Mouse (Mus musculus) layer of hippocampus, adult 6 months (tissue): ENCODE measurements around the gene Dhx16. TPM values are rescaled to one million over a fixed set of nuclear protein-coding genes. Genes with fewer than 3 reads are reported as not detected.

Experiments used
- long read RNA-seq, 2 experiments: library from polyadenylated mRNA; unstranded; transcript quantifications; one replicate each; pipeline ENCODE4 v2.0.0; 2019 to 2020
- microRNA-seq: library from miRNA; unstranded; fragments of <30 nt; microRNA quantifications from one replicate; pipeline ENCODE4 v1.2.0, GENCODE M21; 2020
- polyA plus RNA-seq: library from polyadenylated mRNA; unstranded; fragments of <200 nt; fragmentation: Nextera tagmentation; gene quantifications from 2 replicates; pipeline ENCODE4 v1.2.3, GENCODE M21; 2021

The Dhx16 gene
- 8.7 and 8.9 TPM in 2 replicates for polyA plus RNA-seq
- long read RNA-seq, experiment 1, transcript Dhx16-201 (20 exons, 3,351 nt) = major isoform, 12 of 16 reads
- long read RNA-seq, experiment 1, partial matches to known transcripts = 3 of 16 reads
- long read RNA-seq, experiment 1, other reads (novel, unspliced or antisense) = 0 of 16 reads
- long read RNA-seq, experiment 2, transcript Dhx16-201 (20 exons, 3,351 nt) = major isoform, 95 of 126 reads
- long read RNA-seq, experiment 2, partial matches to known transcripts = 10 of 126 reads
- long read RNA-seq, experiment 2, other reads (novel, unspliced or antisense) = 19 of 126 reads

GRCm38 (mm10) chr17:35879245-35880057 lies at the start of gene Dhx16:
Gene Dhx16 (plus strand): TSS chr17:35879819.

GRCm38 (mm10) chr17:35838122-35838544 lies 41.5 kb upstream of the Dhx16 start, which contains the start of gene Tubb5:
Gene Tubb5 (minus strand): TSS chr17:35838306.

GRCm38 (mm10) chr17:35841076-35841950 lies 38.3 kb upstream of the Dhx16 start, which contains the start of gene Mdc1:
Gene Mdc1 (plus strand): TSS chr17:35841515.

GRCm38 (mm10) chr17:35861198-35861857 lies 18.3 kb upstream of the Dhx16 start, which contains the start of gene Nrm:
Gene Nrm (plus strand): TSS chr17:35861318.

GRCm38 (mm10) chr17:35865481-35866280 lies 13.9 kb upstream of the Dhx16 start, which contains the start of gene Ppp1r18:
Gene Ppp1r18 (plus strand): TSS chr17:35865593.

GRCm38 (mm10) chr17:35896781-35897643 lies 17.4 kb downstream of the Dhx16 start, which contains the start of gene 2310061I04Rik:
Gene 2310061I04Rik (minus strand): TSS chr17:35897431.

GRCm38 (mm10) chr17:35909919-35910369 lies 30.3 kb downstream of the Dhx16 start, which contains the start of gene Atat1:
Gene Atat1 (minus strand): TSS chr17:35910075.

GRCm38 (mm10) chr17:35916297-35917142 lies 36.9 kb downstream of the Dhx16 start, which contains the start of the genes Mrps18b and Ppp1r10:
Gene Mrps18b (minus strand): TSS chr17:35916389.
Gene Ppp1r10 (plus strand): TSS chr17:35916434.

Small RNA genes lying within 50 kb of the gene (microRNA-seq; reads per million reads assigned to microRNA genes)
- gene Gm28033 (not detected), gene Mir1894 (0.86 reads per million)

Other genes with a start within 250 kb of the Dhx16 start
- not detected in 2 replicates for gene Mucl3, start 236.1 kb upstream of the Dhx16 start, polyA plus RNA-seq
- 2.7 and 3.8 TPM in 2 replicates for gene Vars2, start 212.2 kb upstream of the Dhx16 start, polyA plus RNA-seq
- 28.3 and 28.8 TPM in 2 replicates for gene Gtf2h4, start 206.1 kb upstream of the Dhx16 start, polyA plus RNA-seq
- gene Ddr1, start 175.2 kb upstream of the Dhx16 start, polyA plus RNA-seq = 19.8 and 22.8 TPM in 2 replicates
- gene Ier3, start 58.1 kb upstream of the Dhx16 start, polyA plus RNA-seq = 6.3 and 7.1 TPM in 2 replicates
- gene Flot1, start 56.6 kb upstream of the Dhx16 start, polyA plus RNA-seq = 109 and 126 TPM in 2 replicates
- 614 and 636 TPM in 2 replicates for gene Tubb5, start 41.5 kb upstream of the Dhx16 start, polyA plus RNA-seq
- 1.6 and 3.2 TPM in 2 replicates for gene Mdc1, start 38.3 kb upstream of the Dhx16 start, polyA plus RNA-seq
- 3.1 and 3.5 TPM in 2 replicates for gene Nrm, start 18.5 kb upstream of the Dhx16 start, polyA plus RNA-seq
- 1.6 and 1.8 TPM in 2 replicates for gene Ppp1r18, start 14.2 kb upstream of the Dhx16 start, polyA plus RNA-seq
- gene 2310061I04Rik, start 17.6 kb downstream of the Dhx16 start, polyA plus RNA-seq = 57.1 and 72.3 TPM in 2 replicates
- gene Atat1, start 30.3 kb downstream of the Dhx16 start, polyA plus RNA-seq = 47.2 and 55.1 TPM in 2 replicates
- gene Mrps18b, start 36.6 kb downstream of the Dhx16 start, polyA plus RNA-seq = 63.7 and 64.4 TPM in 2 replicates
- gene Ppp1r10, start 36.6 kb downstream of the Dhx16 start, polyA plus RNA-seq = 17.2 and 18.5 TPM in 2 replicates
- 44.3 and 58.3 TPM in 2 replicates for gene Abcf1, start 89.9 kb downstream of the Dhx16 start, polyA plus RNA-seq
- 20.1 and 23.4 TPM in 2 replicates for gene Gnl1, start 100.0 kb downstream of the Dhx16 start, polyA plus RNA-seq
- gene Prr3, start 100.4 kb downstream of the Dhx16 start, polyA plus RNA-seq = 14.1 and 16.1 TPM in 2 replicates
- gene H2-T24, start 140.7 kb downstream of the Dhx16 start, polyA plus RNA-seq = 2.0 and 2.2 TPM in 2 replicates
- 11.5 and 14.4 TPM in 2 replicates for gene H2-T23, start 153.0 kb downstream of the Dhx16 start, polyA plus RNA-seq
- gene H2-T22, start 162.9 kb downstream of the Dhx16 start, polyA plus RNA-seq = 16.1 and 16.5 TPM in 2 replicates
- gene Gm6034, start 163.1 kb downstream of the Dhx16 start, polyA plus RNA-seq = not detected in 2 replicates
- not detected in 2 replicates for gene Gm11127, start 178.6 kb downstream of the Dhx16 start, polyA plus RNA-seq
- 0.09 TPM in 1 of 2 replicates, not detected in the other for gene Gm19684, start 241.9 kb downstream of the Dhx16 start, polyA plus RNA-seq
- gene Gm7030, start 249.6 kb downstream of the Dhx16 start, polyA plus RNA-seq = not detected in 2 replicates